8 mouse cellular contexts compared by ENCODE assay signal in genomic region chr7:144554123-144554472, GRCm38 (mm10). TPM values are rescaled to one million over a fixed set of nuclear protein-coding genes. Genes with fewer than 3 reads are reported as not detected.
DNase-seq lines count a peak whose midpoint lies in the region; ATAC-seq and TF ChIP-seq lines count a peak whose summit lies in the region.

No protein-coding gene starts in this region.

- H3K4me3 ChIP-seq in heart, embryonic 15.5 days: peak overlapping the region; percentile 91
- H3K4me3 ChIP-seq in G1E (ENCODE audit: low read depth, low read length) (peak overlapping the region; percentile 94), macrophage (ENCODE audit: inconsistent target) (peak overlapping the region; percentile 72)
- peak overlapping the region; percentile 98 for H3K4me3 ChIP-seq in forebrain, postnatal 0 days (ENCODE audit: low read depth, low read length)

- intact Hi-C loops in heart, postnatal 36 days (cut with DNase I): no loop called here

- H3K27me3 ChIP-seq in heart, embryonic 15.5 days: no peaks in the 10 kb centered on the region
- H3K27me3 ChIP-seq in G1E (ENCODE audit: insufficient read depth, low read length): peaks cover 10% of the 10 kb centered on the region
- no peaks in the 10 kb centered on the region for H3K27me3 ChIP-seq in forebrain, postnatal 0 days (ENCODE audit: insufficient read depth, low read length)

- peaks cover 41% of the 10 kb centered on the region for H3K79me2 ChIP-seq in macrophage (ENCODE audit: inconsistent target)

- peaks cover 23% of the 10 kb centered on the region for H3K4me1 ChIP-seq in heart, embryonic 15.5 days (replicated peaks)
- H3K4me1 ChIP-seq in G1E (ENCODE audit: insufficient read depth, low read depth, low read length): peaks cover 50% of the 10 kb centered on the region
- peaks cover 12% of the 10 kb centered on the region; the same call in 1 of the 2 replicates for H3K4me1 ChIP-seq in forebrain, postnatal 0 days (ENCODE audit: insufficient read depth)

- ATAC-seq in heart, embryonic 15.5 days (replicated peaks; ENCODE audit: insufficient number of reproducible peaks, insufficient read depth, low FRiP score, low read depth): no peak
- no peak for ATAC-seq in G1E (ENCODE audit: extremely low read depth, insufficient number of reproducible peaks, low FRiP score, poor library complexity, severe bottlenecking)
- ATAC-seq in forebrain, postnatal 0 days: no peak; the same call in 1 of the 2 replicates

- H3K9me3 ChIP-seq in heart, embryonic 15.5 days (replicated peaks): no peaks in the 10 kb centered on the region
- no peaks in the 10 kb centered on the region for H3K9me3 ChIP-seq in G1E (replicated peaks)
- H3K9me3 ChIP-seq in forebrain, postnatal 0 days (ENCODE audit: low read length): no peaks in the 10 kb centered on the region

- H3K9ac ChIP-seq in heart, embryonic 15.5 days: peak overlapping the region; percentile 54
- H3K9ac ChIP-seq in forebrain, postnatal 0 days: peak overlapping the region; percentile 94

- no peak for DNase-seq in heart, postnatal 36 days
- no peak for DNase-seq in G1E (ENCODE audit: low spot score)
- DNase-seq in forebrain, postnatal 0 days: no peak
- DNase-seq in right cerebral cortex, adult 18-20 months: no peak
- no peak for DNase-seq in thymus, postnatal 36 days
- DNase-seq in cerebellum, adult 11-12 months: no peak

- peak overlapping the region; percentile 74 for H3K4me2 ChIP-seq in heart, embryonic 15.5 days
- peak overlapping the region; percentile 85 for H3K4me2 ChIP-seq in forebrain, postnatal 0 days (ENCODE audit: low read depth)

- peaks cover 27% of the 10 kb centered on the region for H3K36me3 ChIP-seq in heart, embryonic 15.5 days
- peaks cover 34% of the 10 kb centered on the region for H3K36me3 ChIP-seq in G1E (replicated peaks)
- H3K36me3 ChIP-seq in forebrain, postnatal 0 days (ENCODE audit: insufficient read depth): peaks cover 20% of the 10 kb centered on the region; the same call in 1 of the 2 replicates
- peaks cover 25% of the 10 kb centered on the region; the same call in 1 of the 2 replicates for H3K36me3 ChIP-seq in macrophage (ENCODE audit: inconsistent target)

- H3K27ac ChIP-seq in heart, embryonic 15.5 days: no peak overlapping the region
- peak overlapping the region; percentile 50; the same call in 1 of the 2 replicates for H3K27ac ChIP-seq in forebrain, postnatal 0 days (ENCODE audit: low read depth, low read length)
- H3K27ac ChIP-seq in macrophage: no peak overlapping the region

- 25% methylated on average over 8 of the region's 8 CpGs for WGBS in heart, embryonic 15.5 days
- 16% methylated on average over 8 of the region's 8 CpGs for WGBS in forebrain, postnatal 0 days
- WGBS in macrophage (ENCODE audit: missing documents): 41% methylated on average over 8 of the region's 8 CpGs

- TF ChIP-seq CTCF in G1E (IDR thresholded peaks at IDR 0.05; ENCODE audit: low read depth, low read length): no peak
- TF ChIP-seq CTCF in forebrain, postnatal 0 days (IDR thresholded peaks at IDR 0.05; ENCODE audit: low read depth): no peak

RNA-seq across cellular contexts. Expression of gene Ppfia1, which starts 0.6 kb away (rescaled TPM):
- polyA plus RNA-seq in heart, embryonic 15.5 days (2015; fragmentation: Nextera tagmentation; extraction: Ambion mirVana): 21.8 and 26.3 TPM in 2 replicates
- 10 to 100 TPM; 39.3 TPM for total RNA-seq in heart, postnatal 36 days (2021)
- total RNA-seq in G1E (2014; fragmentation: Nextera tagmentation): 93.4 and 103 TPM in 2 replicates
- total RNA-seq in G1E (2017): 37.6 and 62.3 TPM in 2 replicates
- polyA plus RNA-seq in G1E (2012): 68.1 and 91.8 TPM in 2 replicates
- 32.2 and 53.8 TPM in 2 replicates for total RNA-seq in forebrain, postnatal 0 days (2014; rRNA removed)
- polyA plus RNA-seq in forebrain, postnatal 0 days (2015; fragmentation: Nextera tagmentation; extraction: Ambion mirVana): 12.0 and 15.2 TPM in 2 replicates
- 100 to 1,000 TPM in 23 of 26 experiments, 10 to 100 TPM in 3; 66.4 to 361 (median 134) TPM for total RNA-seq in macrophage (2018; cell fraction: chromatin; rRNA removed)
- 10 to 100 TPM; 25.0 to 43.0 (median 36.0) TPM for total RNA-seq in macrophage (2018; cell fraction: cytosol; rRNA removed)
- total RNA-seq in macrophage (2018; cell fraction: nucleus; rRNA removed): 100 to 1,000 TPM in 7 of 26 experiments, 10 to 100 TPM in 19; 54.8 to 230 (median 75.7) TPM
- polyA plus RNA-seq in macrophage (2018): 25.9 to 74.0 TPM (median 35.3 TPM) in 3 replicates

RNA-seq across cellular contexts. Expression of gene Fadd, which starts 28.2 kb away (rescaled TPM):
- 11.0 and 13.4 TPM in 2 replicates for polyA plus RNA-seq in heart, embryonic 15.5 days (2015; fragmentation: Nextera tagmentation; extraction: Ambion mirVana)
- total RNA-seq in heart, postnatal 36 days (2021): 1 to 10 TPM; 8.0 to 9.3 TPM
- total RNA-seq in G1E (2014; fragmentation: Nextera tagmentation) (9.7 and 10.3 TPM in 2 replicates), G1E (2017) (7.3 and 8.0 TPM in 2 replicates)
- polyA plus RNA-seq in G1E (2012) (4.5 and 4.7 TPM in 2 replicates), macrophage (2018) (9.0 to 12.9 TPM (median 10.1 TPM) in 3 replicates)
- total RNA-seq in forebrain, postnatal 0 days (2014; rRNA removed): 2.6 and 2.7 TPM in 2 replicates
- 2.5 and 3.0 TPM in 2 replicates for polyA plus RNA-seq in forebrain, postnatal 0 days (2015; fragmentation: Nextera tagmentation; extraction: Ambion mirVana)
- total RNA-seq in macrophage (2018; cell fraction: chromatin; rRNA removed): 1 to 10 TPM; 1.6 to 8.8 (median 4.1) TPM
- 10 to 100 TPM in 25 of 26 experiments, 1 to 10 TPM in 1; 9.6 to 14.3 (median 12.5) TPM for total RNA-seq in macrophage (2018; cell fraction: cytosol; rRNA removed)
- 10 to 100 TPM in 1 of 26 experiments, 1 to 10 TPM in 25; 2.8 to 11.8 (median 6.5) TPM for total RNA-seq in macrophage (2018; cell fraction: nucleus; rRNA removed)
